Mouse (Mus musculus) neutrophil, adult 83 days (primary cell): ENCODE results near the gene Cpe. TPM values are rescaled to one million over a fixed set of nuclear protein-coding genes. Genes with fewer than 3 reads are reported as not detected.

Experiments
- total RNA-seq, 2 experiments: library from RNA; stranded (reverse); gene quantifications; one replicate each; pipeline ENCODE4 v1.2.4; 2023

The Cpe gene
- total RNA-seq: 1 to 10 TPM; 3.7 to 4.6 TPM

DNA sequence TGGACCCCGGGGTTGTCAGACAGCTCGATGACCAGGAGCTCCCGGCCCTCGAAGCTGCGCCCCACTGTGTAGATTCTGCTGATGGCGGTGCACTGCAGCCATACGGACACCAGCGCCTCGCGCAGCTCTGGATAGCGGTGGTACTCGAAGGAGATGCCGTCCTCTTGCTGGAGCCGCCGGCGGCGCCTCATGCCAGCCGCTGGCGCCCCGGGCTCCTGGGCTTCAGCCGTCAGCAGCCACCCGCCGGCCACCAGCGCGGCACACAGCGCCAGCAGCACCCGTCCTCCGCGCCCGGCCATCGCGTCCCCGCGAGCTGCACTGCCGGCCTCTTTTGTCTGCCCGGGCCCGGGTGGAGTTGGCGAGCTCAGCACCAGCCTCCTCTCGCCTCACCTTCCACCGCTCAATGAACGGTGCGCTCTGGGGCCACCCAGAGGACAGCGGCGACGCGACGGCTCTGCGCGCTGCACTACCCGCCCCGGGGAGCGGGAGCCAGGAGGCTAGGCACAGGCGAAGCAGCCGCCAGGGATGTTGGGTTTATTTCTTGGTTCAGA is at the start of gene Cpe:
Gene Cpe, minus strand, starts transcription at position 404 of the 551 bp plus-strand sequence.

DNA sequence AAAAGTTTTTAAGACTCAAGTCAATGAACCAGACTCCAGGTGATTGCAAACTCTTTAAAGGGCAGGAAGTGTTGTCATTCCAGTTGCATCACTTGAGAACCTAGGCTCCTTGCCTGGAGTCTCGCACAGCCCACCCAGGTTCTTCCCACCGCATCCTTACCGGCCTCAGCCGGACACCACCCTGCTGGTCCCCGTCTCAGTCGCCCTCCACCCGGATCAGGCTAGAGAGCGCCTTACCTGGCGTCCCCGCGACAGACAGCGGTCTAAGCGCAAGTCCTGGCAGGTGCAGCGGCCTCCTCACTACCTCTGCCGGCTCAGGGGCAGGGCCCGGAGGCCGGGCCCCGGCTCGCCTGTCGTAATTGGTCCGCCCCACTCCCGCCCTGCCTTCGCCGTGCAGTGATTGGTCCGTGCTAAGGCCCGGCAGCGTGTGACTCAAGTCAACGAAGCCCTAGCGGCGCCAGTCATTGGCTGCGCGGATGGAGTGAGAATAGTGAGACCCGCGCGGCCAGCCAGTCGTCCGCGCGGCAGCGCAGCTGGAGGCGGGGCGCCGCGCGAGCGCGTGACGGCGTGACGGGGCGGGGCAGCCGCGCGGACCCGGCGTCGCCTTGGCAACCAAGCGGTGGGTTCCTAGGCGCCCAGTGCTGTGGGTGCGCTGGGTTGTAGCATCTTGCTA is 40.6 kb upstream of the Cpe start, which contains the start of gene Msmo1:
Gene Msmo1, minus strand, starts transcription at position 522 of the 673 bp plus-strand sequence.

Other genes with a start within 250 kb of the Cpe start
- gene Msmo1, start 40.7 kb upstream of the Cpe start, total RNA-seq: 10 to 100 TPM; 33.8 to 36.5 TPM
- 10 to 100 TPM; 38.7 to 61.9 TPM for gene Klhl2, start 157.0 kb upstream of the Cpe start, total RNA-seq